ENCODE assay signal across 8 mouse cellular contexts in genomic region chr9:108842989-108843388, GRCm38 (mm10). TPM values are rescaled to one million over a fixed set of nuclear protein-coding genes. Genes with fewer than 3 reads are reported as not detected.
DNase-seq lines count a peak whose midpoint lies in the region; ATAC-seq and TF ChIP-seq lines count a peak whose summit lies in the region.

No protein-coding gene starts in this region.

- TF ChIP-seq CTCF in midbrain, postnatal 0 days (IDR thresholded peaks at IDR 0.05) = peak; percentile 48

- H3K4me3 ChIP-seq in limb, embryonic 11.5 days (ENCODE audit: low read depth, low read length) = peak overlapping the region; percentile 10; the same call in 1 of the 2 replicates
- H3K4me3 ChIP-seq in midbrain, postnatal 0 days (ENCODE audit: low read depth, low read length) = no peak overlapping the region

- no peaks in the 10 kb centered on the region for H3K27me3 ChIP-seq in limb, embryonic 11.5 days (ENCODE audit: control insufficient read depth, insufficient read depth, low read length)
- no peaks in the 10 kb centered on the region for H3K27me3 ChIP-seq in midbrain, postnatal 0 days (ENCODE audit: insufficient read depth, low read length)

- peak; percentile 44 to 71 for DNase-seq in adrenal gland, adult (ENCODE audit: inconsistent age in 2 of 2, low spot score in 1 of 2)
- DNase-seq in adrenal gland, adult 18-20 months (ENCODE audit: low spot score in 2 of 2) = no peak
- DNase-seq in cerebellum, postnatal 4 days (ENCODE audit: low spot score in 2 of 2) = peak; percentile 60 to 75
- DNase-seq in gastrocnemius, postnatal 36 days = peak; percentile 29 to 44
- peak; percentile 87 for DNase-seq in kidney, adult 11 months
- DNase-seq in limb, embryonic 11.5 days (ENCODE audit: low spot score) = peak; percentile 36
- peak; percentile 78 for DNase-seq in midbrain, postnatal 0 days (ENCODE audit: low spot score)
- DNase-seq in spleen, postnatal 36 days (ENCODE audit: low spot score in 2 of 2) = no peak

- no peaks in the 10 kb centered on the region for H3K9me3 ChIP-seq in limb, embryonic 11.5 days (ENCODE audit: control insufficient read depth, low read length)
- no peaks in the 10 kb centered on the region for H3K9me3 ChIP-seq in midbrain, postnatal 0 days (ENCODE audit: low read length)

- WGBS in limb, embryonic 11.5 days = 10% methylated on average over 14 of the region's 14 CpGs
- 21% methylated on average over 14 of the region's 14 CpGs for WGBS in midbrain, postnatal 0 days

- 0 out of 2 replicates have a peak overlapping the region, but pooled peaks have one; percentile 7 for H3K9ac ChIP-seq in limb, embryonic 11.5 days (ENCODE audit: low read length)
- no peak overlapping the region for H3K9ac ChIP-seq in midbrain, postnatal 0 days (replicated peaks; ENCODE audit: low read length, poor library complexity, severe bottlenecking)

- intact Hi-C loops in gastrocnemius, postnatal 36 days (cut with DNase I) = no loop called here

- H3K27ac ChIP-seq in limb, embryonic 11.5 days (replicated peaks; ENCODE audit: low read depth, low read length) = no peak overlapping the region
- H3K27ac ChIP-seq in midbrain, postnatal 0 days (ENCODE audit: low read depth, low read length) = no peak overlapping the region

- no peak for ATAC-seq in limb, embryonic 11.5 days (ENCODE audit: insufficient number of reproducible peaks, low FRiP score, low TSS enrichment, low read depth)
- 0 out of 2 replicates have a peak, but pooled peaks have one; percentile 10 for ATAC-seq in midbrain, postnatal 0 days (ENCODE audit: low FRiP score)

- H3K4me2 ChIP-seq in limb, embryonic 11.5 days (ENCODE audit: low read depth, severe bottlenecking) = peak overlapping the region; percentile 25; the same call in 1 of the 2 replicates
- no peak overlapping the region for H3K4me2 ChIP-seq in midbrain, postnatal 0 days (ENCODE audit: low read depth, low read length, poor library complexity, severe bottlenecking)

- no peaks in the 10 kb centered on the region for H3K36me3 ChIP-seq in limb, embryonic 11.5 days (ENCODE audit: control insufficient read depth, insufficient read depth, low read length)
- peaks cover 86% of the 10 kb centered on the region for H3K36me3 ChIP-seq in midbrain, postnatal 0 days (ENCODE audit: insufficient read depth, low read length)

- H3K4me1 ChIP-seq in limb, embryonic 11.5 days (ENCODE audit: control insufficient read depth, insufficient read depth, low read length) = no peaks in the 10 kb centered on the region
- no peaks in the 10 kb centered on the region for H3K4me1 ChIP-seq in midbrain, postnatal 0 days (ENCODE audit: insufficient read depth, low read length)

RNA-seq across cellular contexts. Expression of gene Slc26a6, which starts 10.1 kb away (rescaled TPM):
- total RNA-seq in adrenal gland, adult 18-20 months (2021) = 10 to 100 TPM in 1 of 2 experiments, 1 to 10 TPM in 1; 9.6 to 13.8 TPM
- 10 to 100 TPM; 16.5 to 19.3 TPM for total RNA-seq in gastrocnemius, postnatal 36 days (2021)
- 12.5 and 13.5 TPM in 2 replicates for polyA plus RNA-seq in limb, embryonic 11.5 days (2014; fragmentation: Nextera tagmentation; extraction: Ambion mirVana)
- 18.0 and 20.2 TPM in 2 replicates for total RNA-seq in midbrain, postnatal 0 days (2014; rRNA removed)
- 23.8 and 24.6 TPM in 2 replicates for polyA plus RNA-seq in midbrain, postnatal 0 days (2015; fragmentation: Nextera tagmentation; extraction: Ambion mirVana)

RNA-seq across cellular contexts. Expression of gene Celsr3, which starts 16.9 kb away (rescaled TPM):
- 1 to 10 TPM; 3.6 to 4.1 TPM for total RNA-seq in adrenal gland, adult 18-20 months (2021)
- not detected for total RNA-seq in gastrocnemius, postnatal 36 days (2021)
- 0.10 and 0.20 TPM in 2 replicates for polyA plus RNA-seq in limb, embryonic 11.5 days (2014; fragmentation: Nextera tagmentation; extraction: Ambion mirVana)
- total RNA-seq in midbrain, postnatal 0 days (2014; rRNA removed) = 61.7 and 76.3 TPM in 2 replicates
- 7.2 and 7.4 TPM in 2 replicates for polyA plus RNA-seq in midbrain, postnatal 0 days (2015; fragmentation: Nextera tagmentation; extraction: Ambion mirVana)

RNA-seq across cellular contexts. Expression of gene Nckipsd, which starts 34.8 kb away (rescaled TPM):
- total RNA-seq in adrenal gland, adult 18-20 months (2021) = 10 to 100 TPM; 10.8 to 11.3 TPM
- 1 to 10 TPM; 2.8 to 3.2 TPM for total RNA-seq in gastrocnemius, postnatal 36 days (2021)
- 13.9 and 15.7 TPM in 2 replicates for polyA plus RNA-seq in limb, embryonic 11.5 days (2014; fragmentation: Nextera tagmentation; extraction: Ambion mirVana)
- 30.1 and 83.4 TPM in 2 replicates for total RNA-seq in midbrain, postnatal 0 days (2014; rRNA removed)
- polyA plus RNA-seq in midbrain, postnatal 0 days (2015; fragmentation: Nextera tagmentation; extraction: Ambion mirVana) = 25.7 and 32.5 TPM in 2 replicates

RNA-seq across cellular contexts. Expression of gene Ip6k2, which starts 59.4 kb away (rescaled TPM):
- total RNA-seq in adrenal gland, adult 18-20 months (2021) = 100 to 1,000 TPM in 1 of 2 experiments, 10 to 100 TPM in 1; 76.8 to 101 TPM
- 10 to 100 TPM in 1 of 2 experiments, 1 to 10 TPM in 1; 9.9 to 14.5 TPM for total RNA-seq in gastrocnemius, postnatal 36 days (2021)
- 129 and 136 TPM in 2 replicates for polyA plus RNA-seq in limb, embryonic 11.5 days (2014; fragmentation: Nextera tagmentation; extraction: Ambion mirVana)
- 126 and 138 TPM in 2 replicates for total RNA-seq in midbrain, postnatal 0 days (2014; rRNA removed)
- 228 and 230 TPM in 2 replicates for polyA plus RNA-seq in midbrain, postnatal 0 days (2015; fragmentation: Nextera tagmentation; extraction: Ambion mirVana)

Comparison
In these comparisons a context has a peak if more than half of its experiments do, and no peak if none do; other contexts are left out.
1. DNase-seq: peak in adrenal gland, adult (2 of 2), cerebellum, postnatal 4 days (2 of 2), gastrocnemius, postnatal 36 days (2 of 2), kidney, adult 11 months (single experiment), limb, embryonic 11.5 days (single experiment) and midbrain, postnatal 0 days (single experiment); none in adrenal gland, adult 18-20 months (0 of 2) and spleen, postnatal 36 days (0 of 2).
2. RNA of gene Celsr3, which starts 16.9 kb away (total RNA-seq): 61.7 to 76.3 TPM in midbrain, postnatal 0 days; 3.6 to 4.1 TPM in adrenal gland, adult 18-20 months and not detected in gastrocnemius, postnatal 36 days; every median in the first group is over 10 times any median in the second.